Mouse (Mus musculus): ENCODE results near the gene Usp34. TPM values are rescaled to one million over a fixed set of nuclear protein-coding genes. Genes with fewer than 3 reads are reported as not detected.

Gene Usp34
- 34.1 and 35.6 TPM in 2 replicates for polyA plus RNA-seq (2015; fragmentation: Nextera tagmentation; extraction: Ambion mirVana)

DNA sequence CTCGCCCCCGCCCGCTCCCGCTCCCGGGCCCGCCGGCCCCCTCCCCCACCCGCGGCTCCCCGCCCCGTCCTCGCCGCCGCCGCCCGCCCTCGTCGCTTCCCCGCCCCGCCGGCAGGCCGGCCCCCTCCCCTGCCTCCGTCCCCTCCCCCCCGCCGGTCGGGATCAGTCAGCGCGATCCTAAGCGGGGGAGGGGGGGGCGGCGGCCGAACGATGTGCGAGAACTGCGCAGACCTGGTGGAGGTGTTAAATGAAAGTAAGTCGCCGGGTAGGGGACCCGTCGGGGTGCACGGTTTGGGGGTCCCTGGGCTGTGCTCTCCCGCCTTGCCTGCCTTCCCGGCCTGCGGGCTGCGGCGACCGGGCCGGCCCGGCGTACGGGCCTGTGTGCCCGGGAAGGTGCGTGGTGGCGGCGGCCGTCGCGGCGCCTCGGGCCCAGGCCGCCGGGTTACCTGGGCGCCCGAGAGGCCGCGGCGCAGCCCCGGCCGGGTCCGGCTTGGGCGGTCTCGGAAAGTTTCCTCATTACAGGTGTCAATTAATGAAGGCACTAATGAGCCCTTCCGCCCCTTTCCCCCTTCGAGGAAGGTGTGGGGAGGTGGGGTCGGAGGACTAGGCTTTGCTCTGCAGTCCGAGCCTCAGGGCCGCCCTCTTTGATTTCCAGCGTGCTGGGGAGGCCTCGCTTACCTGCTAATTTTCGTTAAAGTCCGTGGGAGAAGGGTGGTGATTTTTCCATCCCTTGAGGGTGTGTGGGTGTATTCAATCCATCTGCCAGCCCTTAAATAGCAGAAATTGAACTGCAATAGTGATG is at the start of gene Usp34:
Usp34 (plus strand) TSS at position 132 of the 802 bp plus-strand sequence.
- peak; percentile 52 for ATAC-seq
- WGBS = under 1% methylated on average over 50 of the region's 80 CpGs
- H3K4me2 ChIP-seq (ENCODE audit: low read length) = peak within 1 kb of the TSS; percentile 74

DNA sequence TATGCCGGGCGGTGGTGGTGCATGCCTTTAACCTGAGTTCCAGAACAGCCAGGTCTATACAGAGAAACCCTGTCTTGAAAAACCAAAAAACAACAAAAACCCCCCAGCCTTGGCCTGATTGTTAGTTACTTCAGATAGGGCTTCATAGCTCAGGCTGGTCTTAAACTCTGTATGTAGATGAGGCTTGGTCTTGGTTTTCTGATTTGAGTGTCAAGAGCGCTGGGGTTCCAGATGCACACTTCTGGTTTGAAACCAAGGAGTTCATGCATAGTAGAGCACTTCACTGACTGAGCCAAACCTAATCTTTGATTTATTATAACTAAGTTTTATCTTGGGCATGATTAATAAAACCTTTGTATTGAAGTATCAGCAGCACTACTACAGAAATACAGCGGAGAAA is 47.6 kb upstream of the Usp34 start:
- H3K9me3 ChIP-seq (ENCODE audit: control insufficient read depth, low read length) = no peaks in the 10 kb centered on the region
- peaks cover 4% of the 10 kb centered on the region; the same call in 1 of the 2 replicates for H3K36me3 ChIP-seq (ENCODE audit: control insufficient read depth, insufficient read depth)
- no peak for ATAC-seq
- no peak overlapping the region for H3K4me2 ChIP-seq (ENCODE audit: low read length)
- no peak overlapping the region for H3K27ac ChIP-seq (ENCODE audit: low read length)
- no peak overlapping the region for H3K4me3 ChIP-seq (replicated peaks; ENCODE audit: low read length)
- H3K4me1 ChIP-seq (replicated peaks; ENCODE audit: control insufficient read depth, insufficient read depth, low read length) = peaks cover 16% of the 10 kb centered on the region
- 85% methylated on average over 4 of the region's 4 CpGs for WGBS
- H3K9ac ChIP-seq (replicated peaks; ENCODE audit: low read depth, low read length) = no peak overlapping the region
- no peaks in the 10 kb centered on the region for H3K27me3 ChIP-seq (replicated peaks; ENCODE audit: control insufficient read depth, insufficient read depth, low read length)

More for the DNA sequence above, at the start of gene Usp34:
- Histone ChIP-seq H3K36me3 (ENCODE audit: control insufficient read depth, insufficient read depth) (no peaks in the 10 kb centered on the region), H3K27ac (ENCODE audit: low read length) (peak within 1 kb of the TSS; percentile 98), H3K9ac (replicated peaks; ENCODE audit: low read depth, low read length) (peak within 1 kb of the TSS; percentile 91), H3K27me3 (replicated peaks; ENCODE audit: control insufficient read depth, insufficient read depth, low read length) (no peaks in the 10 kb centered on the region), H3K9me3 (ENCODE audit: control insufficient read depth, low read length) (no peaks in the 10 kb centered on the region), H3K4me1 (replicated peaks; ENCODE audit: control insufficient read depth, insufficient read depth, low read length) (peaks cover 12% of the 10 kb centered on the region), H3K4me3 (replicated peaks; ENCODE audit: low read length) (peak within 1 kb of the TSS; percentile 94)

DNA sequence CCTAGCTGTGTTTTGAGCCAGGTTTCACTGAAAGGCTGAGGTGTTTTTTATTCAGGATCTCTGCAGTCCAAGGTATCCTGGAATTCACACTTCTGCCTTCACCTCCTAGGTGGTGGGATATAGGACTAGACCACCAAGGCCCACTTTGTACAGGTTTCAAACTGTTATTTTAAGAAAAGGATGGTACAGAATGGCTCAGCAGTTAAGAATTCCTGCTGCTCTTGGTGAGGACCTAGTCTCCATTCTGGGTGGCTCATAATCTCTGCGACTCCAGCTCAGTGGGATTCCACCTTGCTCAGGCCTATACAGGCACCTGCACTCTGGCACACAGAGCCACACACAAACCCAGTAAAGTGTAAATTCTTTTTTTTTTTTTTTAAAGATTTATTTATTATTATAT is 47.2 kb upstream of the Usp34 start:
- Histone ChIP-seq H3K36me3 (ENCODE audit: control insufficient read depth, insufficient read depth) (peaks cover 4% of the 10 kb centered on the region; the same call in 1 of the 2 replicates), H3K4me1 (replicated peaks; ENCODE audit: control insufficient read depth, insufficient read depth, low read length) (peaks cover 15% of the 10 kb centered on the region), H3K27me3 (replicated peaks; ENCODE audit: control insufficient read depth, insufficient read depth, low read length) (no peaks in the 10 kb centered on the region), H3K4me2 (ENCODE audit: low read length) (no peak overlapping the region), H3K9me3 (ENCODE audit: control insufficient read depth, low read length) (no peaks in the 10 kb centered on the region), H3K27ac (ENCODE audit: low read length) (no peak overlapping the region), H3K9ac (replicated peaks; ENCODE audit: low read depth, low read length) (no peak overlapping the region), H3K4me3 (replicated peaks; ENCODE audit: low read length) (no peak overlapping the region)
- WGBS = 67% methylated on average over 1 of the region's 1 CpGs
- ATAC-seq = no peak

DNA sequence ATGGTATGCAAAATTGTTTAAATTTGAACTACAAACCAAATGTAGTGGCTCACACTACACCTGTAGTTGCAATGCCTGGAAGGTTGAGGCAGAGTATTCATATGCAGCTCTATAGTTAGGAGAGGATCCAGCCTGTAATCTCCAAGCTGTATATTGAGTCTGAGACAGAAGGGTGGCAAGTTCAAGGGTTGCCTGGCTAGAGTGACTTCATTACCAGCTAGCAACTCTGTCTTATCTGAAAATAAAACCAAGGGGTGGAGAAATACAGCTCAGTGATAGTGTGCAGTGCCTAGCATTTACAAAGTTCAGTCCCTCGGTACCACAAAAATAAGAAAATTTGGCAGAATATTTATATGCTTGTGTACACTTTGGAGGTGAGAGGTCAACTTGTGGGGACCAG is 46.5 kb upstream of the Usp34 start:
- Histone ChIP-seq H3K9me3 (ENCODE audit: control insufficient read depth, low read length) (no peaks in the 10 kb centered on the region), H3K27ac (ENCODE audit: low read length) (no peak overlapping the region), H3K4me3 (replicated peaks; ENCODE audit: low read length) (no peak overlapping the region), H3K4me1 (replicated peaks; ENCODE audit: control insufficient read depth, insufficient read depth, low read length) (peaks cover 11% of the 10 kb centered on the region), H3K4me2 (ENCODE audit: low read length) (no peak overlapping the region), H3K9ac (replicated peaks; ENCODE audit: low read depth, low read length) (no peak overlapping the region), H3K36me3 (ENCODE audit: control insufficient read depth, insufficient read depth) (peaks cover 6% of the 10 kb centered on the region), H3K27me3 (replicated peaks; ENCODE audit: control insufficient read depth, insufficient read depth, low read length) (no peaks in the 10 kb centered on the region)
- ATAC-seq = no peak
- WGBS = 93% methylated on average over 1 of the region's 1 CpGs

DNA sequence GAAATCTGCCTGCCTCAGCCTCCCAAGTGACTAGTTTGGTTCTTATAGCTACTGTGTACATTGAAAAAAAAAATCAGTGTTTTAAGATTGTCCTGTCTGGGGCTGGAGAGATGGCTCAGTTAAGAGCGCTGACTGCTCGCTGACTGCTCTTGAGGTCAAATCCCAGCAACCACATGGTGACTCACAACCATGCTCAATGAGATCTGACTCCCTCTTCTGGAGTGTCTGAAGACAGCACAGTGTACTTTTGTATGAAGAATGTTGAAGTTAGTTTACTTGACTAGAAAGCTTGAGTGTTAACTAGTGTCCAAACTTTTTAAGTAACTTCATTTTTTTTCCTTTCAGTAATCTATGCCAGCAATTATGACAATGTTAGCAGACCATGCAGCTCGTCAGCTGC is 45.2 kb upstream of the Usp34 start:
- H3K4me2 ChIP-seq (ENCODE audit: low read length) = no peak overlapping the region
- H3K36me3 ChIP-seq (ENCODE audit: control insufficient read depth, insufficient read depth) = peaks cover 6% of the 10 kb centered on the region
- H3K4me1 ChIP-seq (replicated peaks; ENCODE audit: control insufficient read depth, insufficient read depth, low read length) = peaks cover 11% of the 10 kb centered on the region
- no peak overlapping the region for H3K27ac ChIP-seq (ENCODE audit: low read length)
- H3K9me3 ChIP-seq (ENCODE audit: control insufficient read depth, low read length) = no peaks in the 10 kb centered on the region
- ATAC-seq = no peak
- 76% methylated on average over 3 of the region's 3 CpGs for WGBS
- H3K9ac ChIP-seq (replicated peaks; ENCODE audit: low read depth, low read length) = no peak overlapping the region
- H3K4me3 ChIP-seq (replicated peaks; ENCODE audit: low read length) = no peak overlapping the region
- H3K27me3 ChIP-seq (replicated peaks; ENCODE audit: control insufficient read depth, insufficient read depth, low read length) = no peaks in the 10 kb centered on the region

DNA sequence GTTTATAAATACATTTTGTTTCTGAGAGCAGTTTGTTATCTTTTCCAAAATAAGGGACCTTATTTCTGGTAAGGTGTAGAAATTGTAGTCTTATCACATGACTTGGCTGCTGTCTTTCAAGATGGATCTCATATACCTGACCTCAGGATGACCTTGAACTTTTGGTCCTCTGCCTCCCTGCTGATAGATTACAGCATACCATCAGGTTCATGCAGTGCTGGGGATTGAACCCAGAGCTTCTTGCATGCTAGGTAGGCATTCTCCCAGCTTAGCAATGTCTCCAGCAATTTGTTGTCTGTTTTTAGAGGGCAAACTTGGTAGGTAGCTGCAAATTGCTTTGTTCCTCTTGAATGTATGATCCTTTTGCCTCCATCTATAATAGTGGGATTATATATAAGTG is 41.7 kb upstream of the Usp34 start:
- Histone ChIP-seq H3K27me3 (replicated peaks; ENCODE audit: control insufficient read depth, insufficient read depth, low read length) (no peaks in the 10 kb centered on the region), H3K9ac (replicated peaks; ENCODE audit: low read depth, low read length) (no peak overlapping the region), H3K4me3 (replicated peaks; ENCODE audit: low read length) (no peak overlapping the region), H3K36me3 (ENCODE audit: control insufficient read depth, insufficient read depth) (peaks cover 9% of the 10 kb centered on the region), H3K4me1 (replicated peaks; ENCODE audit: control insufficient read depth, insufficient read depth, low read length) (0 out of 2 replicates have a peak, but pooled peaks cover 3% of the 10 kb centered on the region), H3K9me3 (ENCODE audit: control insufficient read depth, low read length) (no peaks in the 10 kb centered on the region), H3K27ac (ENCODE audit: low read length) (no peak overlapping the region), H3K4me2 (ENCODE audit: low read length) (no peak overlapping the region)
- no peak for ATAC-seq

DNA sequence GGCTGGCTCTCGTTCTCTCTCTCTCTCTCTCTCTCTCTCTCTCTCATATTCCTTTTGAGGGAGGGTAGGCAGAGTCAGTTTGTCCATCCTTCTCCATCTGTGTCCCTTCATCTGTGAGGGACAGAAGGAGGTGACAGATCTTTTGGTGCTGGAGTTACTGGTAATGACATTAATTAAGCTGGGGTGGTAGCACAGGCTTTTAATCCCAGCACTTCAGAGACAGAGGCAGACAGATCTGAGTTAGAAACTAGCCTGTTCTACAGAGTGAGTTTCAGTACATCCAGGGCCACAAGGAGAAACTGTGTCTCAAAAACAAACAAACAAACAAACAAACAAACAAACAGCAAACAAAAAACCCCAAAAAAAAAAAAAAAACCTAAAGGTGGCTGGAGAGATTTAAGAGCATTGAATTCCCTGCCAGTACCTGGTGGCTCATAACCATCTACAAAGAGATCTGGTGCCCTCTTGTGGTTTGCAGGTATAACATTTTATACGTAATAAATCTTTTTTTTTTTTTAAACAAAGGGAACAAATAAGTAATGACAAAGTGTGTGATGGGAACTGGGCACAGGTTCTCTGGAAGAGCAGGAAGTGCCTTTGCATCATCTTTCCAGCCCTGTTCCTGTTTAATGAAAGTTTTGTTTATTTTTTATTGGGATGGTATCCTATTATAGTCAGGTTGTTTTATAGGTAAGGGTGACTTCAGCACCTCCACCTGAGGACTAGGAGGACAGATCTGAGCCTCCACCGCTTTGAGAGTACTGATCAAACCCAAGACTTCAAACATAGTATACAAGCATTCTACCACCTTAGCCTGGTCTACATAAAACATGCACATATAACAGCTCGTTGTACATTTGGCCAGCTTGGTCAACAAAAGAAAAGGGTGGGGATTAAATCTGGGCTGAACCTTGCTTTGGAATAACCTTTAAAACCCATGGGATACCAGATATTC is 34.6 kb upstream of the Usp34 start:
- H3K27ac ChIP-seq (ENCODE audit: low read length) = no peak overlapping the region; the same call in 1 of the 2 replicates
- peaks cover 23% of the 10 kb centered on the region for H3K36me3 ChIP-seq (ENCODE audit: control insufficient read depth, insufficient read depth)
- H3K4me1 ChIP-seq (replicated peaks; ENCODE audit: control insufficient read depth, insufficient read depth, low read length) = no peaks in the 10 kb centered on the region
- no peaks in the 10 kb centered on the region for H3K9me3 ChIP-seq (ENCODE audit: control insufficient read depth, low read length)
- WGBS = 67% methylated on average over 4 of the region's 4 CpGs
- no peak overlapping the region for H3K4me3 ChIP-seq (replicated peaks; ENCODE audit: low read length)
- peak; percentile 52 for ATAC-seq
- H3K4me2 ChIP-seq (ENCODE audit: low read length) = no peak overlapping the region
- no peak overlapping the region for H3K9ac ChIP-seq (replicated peaks; ENCODE audit: low read depth, low read length)
- no peaks in the 10 kb centered on the region for H3K27me3 ChIP-seq (replicated peaks; ENCODE audit: control insufficient read depth, insufficient read depth, low read length)

DNA sequence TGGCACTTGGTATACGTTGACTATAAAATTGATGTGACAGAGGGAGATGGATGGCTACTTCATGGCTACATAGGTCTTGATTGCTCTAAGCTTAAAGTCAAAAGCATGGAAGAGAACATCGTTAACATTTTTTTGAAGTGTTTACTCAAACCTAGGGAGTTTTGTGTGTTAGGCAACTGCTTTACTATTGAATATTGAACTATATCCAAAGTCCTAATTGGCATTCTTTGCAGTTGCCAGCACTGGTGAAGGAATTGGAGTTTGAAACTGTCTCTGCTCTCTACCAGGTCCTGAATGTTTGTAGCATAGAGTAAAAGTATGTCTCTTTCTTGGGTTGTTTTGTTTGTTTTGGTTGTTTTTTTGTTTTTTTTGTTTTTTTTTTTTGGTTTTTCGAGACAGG is 30.9 kb upstream of the Usp34 start:
- ATAC-seq = no peak
- 71% methylated on average over 3 of the region's 3 CpGs for WGBS
- H3K36me3 ChIP-seq (ENCODE audit: control insufficient read depth, insufficient read depth) = peaks cover 37% of the 10 kb centered on the region

DNA sequence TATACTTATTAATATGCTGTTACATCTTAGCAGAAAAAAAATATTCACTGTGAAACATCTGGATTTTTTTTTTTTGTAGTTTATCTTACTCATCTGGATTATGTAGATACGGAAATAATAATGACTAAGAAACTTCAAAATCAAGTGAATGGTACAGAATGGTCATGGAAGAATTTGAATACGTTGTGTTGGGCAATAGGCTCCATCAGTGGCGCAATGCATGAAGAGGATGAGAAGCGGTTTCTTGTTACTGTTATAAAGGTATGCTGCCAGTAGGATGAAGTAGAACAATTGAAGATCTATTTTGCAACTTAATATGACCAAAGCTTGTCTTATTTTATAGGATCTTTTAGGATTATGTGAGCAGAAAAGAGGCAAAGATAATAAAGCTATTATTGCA is 22.2 kb upstream of the Usp34 start:
- Histone ChIP-seq H3K9me3 (ENCODE audit: control insufficient read depth, low read length) (no peaks in the 10 kb centered on the region), H3K36me3 (ENCODE audit: control insufficient read depth, insufficient read depth) (peaks cover 49% of the 10 kb centered on the region), H3K4me3 (replicated peaks; ENCODE audit: low read length) (no peak overlapping the region), H3K4me2 (ENCODE audit: low read length) (no peak overlapping the region), H3K27ac (ENCODE audit: low read length) (no peak overlapping the region), H3K4me1 (replicated peaks; ENCODE audit: control insufficient read depth, insufficient read depth, low read length) (no peaks in the 10 kb centered on the region), H3K9ac (replicated peaks; ENCODE audit: low read depth, low read length) (no peak overlapping the region), H3K27me3 (replicated peaks; ENCODE audit: control insufficient read depth, insufficient read depth, low read length) (no peaks in the 10 kb centered on the region)
- no peak for ATAC-seq
- WGBS = 94% methylated on average over 4 of the region's 4 CpGs

More for the DNA sequence above, 30.9 kb upstream of the Usp34 start:
- H3K9me3 ChIP-seq (ENCODE audit: control insufficient read depth, low read length) = no peaks in the 10 kb centered on the region
- H3K4me2 ChIP-seq (ENCODE audit: low read length) = no peak overlapping the region
- H3K27ac ChIP-seq (ENCODE audit: low read length) = no peak overlapping the region
- H3K4me3 ChIP-seq (replicated peaks; ENCODE audit: low read length) = no peak overlapping the region
- H3K4me1 ChIP-seq (replicated peaks; ENCODE audit: control insufficient read depth, insufficient read depth, low read length) = no peaks in the 10 kb centered on the region
- H3K9ac ChIP-seq (replicated peaks; ENCODE audit: low read depth, low read length) = no peak overlapping the region
- H3K27me3 ChIP-seq (replicated peaks; ENCODE audit: control insufficient read depth, insufficient read depth, low read length) = no peaks in the 10 kb centered on the region
